Comparison of ENCODE assay signal across 9 mouse cellular contexts in the genomic region with DNA sequence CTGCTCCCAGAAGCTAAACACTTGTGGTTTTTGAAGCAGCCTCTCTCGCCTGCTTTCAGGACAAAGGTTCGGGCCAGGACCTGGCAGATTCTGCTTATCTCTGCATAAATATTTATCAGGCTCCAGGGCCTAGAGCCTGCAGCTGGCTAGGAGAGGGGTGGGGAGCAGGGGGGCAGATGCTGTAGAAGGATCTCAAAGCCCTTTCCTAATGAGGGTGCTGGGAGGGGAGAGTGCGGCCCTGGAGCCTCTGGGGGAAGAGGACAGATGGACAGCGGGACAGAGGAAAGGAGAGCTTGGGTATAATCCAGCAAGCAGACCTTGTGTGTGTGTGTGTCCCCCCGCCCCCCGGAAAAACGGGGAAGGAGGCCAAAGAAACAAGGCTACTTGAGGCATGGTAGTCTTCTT. TPM values are rescaled to one million over a fixed set of nuclear protein-coding genes. Genes with fewer than 3 reads are reported as not detected.
DNase-seq lines count a peak whose midpoint lies in the region; ATAC-seq and TF ChIP-seq lines count a peak whose summit lies in the region.
"Had no signal": no experiment of that assay in that cellular context is flagged by ENCODE, and none has a peak within 500 bp of the region (broad histone marks: within the 10 kb centered on the region; RNA-seq: fewer than 3 reads in every experiment).

No protein-coding gene starts in this region.

- no peak overlapping the region for H3K4me2 ChIP-seq in neural tube, embryonic 14.5 days (ENCODE audit: low read depth, low read length)
- no peak overlapping the region for H3K4me2 ChIP-seq in neural tube, embryonic 15.5 days
- peak overlapping the region; percentile 51 for H3K4me2 ChIP-seq in limb, embryonic 14.5 days (replicated peaks; ENCODE audit: low read depth, low read length, severe bottlenecking)

- WGBS in neural tube, embryonic 14.5 days, result 24% methylated on average over 7 of the region's 7 CpGs
- WGBS in neural tube, embryonic 15.5 days, result 19% methylated on average over 7 of the region's 7 CpGs
- 40% methylated on average over 7 of the region's 7 CpGs for WGBS in limb, embryonic 14.5 days

- ATAC-seq in neural tube, embryonic 14.5 days (ENCODE audit: low read depth), result no peak
- ATAC-seq in neural tube, embryonic 15.5 days (ENCODE audit: low FRiP score), result no peak
- ATAC-seq in limb, embryonic 14.5 days (ENCODE audit: low FRiP score, low read depth), result no peak
- no peak for ATAC-seq in inflammation-experienced regulatory T-cells, adult 6 months

- peak; percentile 61 to 67 for DNase-seq in cerebellum, postnatal 10 days
- no peak for DNase-seq in cerebellum, adult 11-12 months
- DNase-seq in limb, embryonic 14.5 days (ENCODE audit: low spot score), result no peak
- DNase-seq in adrenal gland, adult 8-10 months, result no peak
- no peak for DNase-seq in thymus, postnatal 4 days

- 0 out of 2 replicates have a peak overlapping the region, but pooled peaks have one; percentile 10 for H3K27ac ChIP-seq in neural tube, embryonic 14.5 days (ENCODE audit: low read depth, low read length)
- no peak overlapping the region; the same call in 1 of the 2 replicates for H3K27ac ChIP-seq in neural tube, embryonic 15.5 days (replicated peaks)
- H3K27ac ChIP-seq in limb, embryonic 14.5 days (replicated peaks; ENCODE audit: low read depth, low read length), result peak overlapping the region; percentile 90; the same call in 1 of the 2 replicates

- H3K36me3 ChIP-seq in neural tube, embryonic 14.5 days (ENCODE audit: control insufficient read depth, insufficient read depth, low read length), result peaks cover 10% of the 10 kb centered on the region
- H3K36me3 ChIP-seq in neural tube, embryonic 15.5 days, result peaks cover 13% of the 10 kb centered on the region
- H3K36me3 ChIP-seq in limb, embryonic 14.5 days (ENCODE audit: control insufficient read depth, insufficient read depth, low read length), result peaks cover 17% of the 10 kb centered on the region

- no peaks in the 10 kb centered on the region for H3K27me3 ChIP-seq in neural tube, embryonic 14.5 days (ENCODE audit: control insufficient read depth, insufficient read depth, low read length)
- H3K27me3 ChIP-seq in neural tube, embryonic 15.5 days (replicated peaks), result no peaks in the 10 kb centered on the region
- no peaks in the 10 kb centered on the region for H3K27me3 ChIP-seq in limb, embryonic 14.5 days (ENCODE audit: control insufficient read depth, insufficient read depth, low read length)

- H3K4me1 ChIP-seq in neural tube, embryonic 14.5 days (ENCODE audit: control insufficient read depth, insufficient read depth, low read length), result peaks cover 30% of the 10 kb centered on the region
- peaks cover 42% of the 10 kb centered on the region for H3K4me1 ChIP-seq in neural tube, embryonic 15.5 days
- H3K4me1 ChIP-seq in limb, embryonic 14.5 days (ENCODE audit: control insufficient read depth, insufficient read depth, low read length), result peaks cover 39% of the 10 kb centered on the region

- no peaks in the 10 kb centered on the region for H3K9me3 ChIP-seq in neural tube, embryonic 14.5 days (ENCODE audit: control insufficient read depth, low read length)
- H3K9me3 ChIP-seq in neural tube, embryonic 15.5 days (replicated peaks), result no peaks in the 10 kb centered on the region
- H3K9me3 ChIP-seq in limb, embryonic 14.5 days (ENCODE audit: control insufficient read depth, low read length), result no peaks in the 10 kb centered on the region

- no peak for TF ChIP-seq POLR2A in limb, embryonic 14.5 days (IDR thresholded peaks at IDR 0.05; ENCODE audit: borderline replicate concordance, extremely low read depth, insufficient read depth, insufficient read length)

- H3K4me3 ChIP-seq in neural tube, embryonic 14.5 days (ENCODE audit: low read depth, low read length), result no peak overlapping the region
- no peak overlapping the region for H3K4me3 ChIP-seq in neural tube, embryonic 15.5 days (replicated peaks)
- no peak overlapping the region for H3K4me3 ChIP-seq in limb, embryonic 14.5 days (replicated peaks; ENCODE audit: low read length)

- no peak overlapping the region for H3K9ac ChIP-seq in neural tube, embryonic 14.5 days (replicated peaks; ENCODE audit: low read depth, low read length)
- H3K9ac ChIP-seq in neural tube, embryonic 15.5 days (replicated peaks), result no peak overlapping the region
- H3K9ac ChIP-seq in limb, embryonic 14.5 days (ENCODE audit: low read depth, low read length, severe bottlenecking), result peak overlapping the region; percentile 25; the same call in 1 of the 2 replicates

RNA-seq across cellular contexts. Expression of a gene that starts 24.3 kb away (rescaled TPM):
- 17.0 and 18.7 TPM in 2 replicates for polyA plus RNA-seq in neural tube, embryonic 14.5 days (2014; fragmentation: Nextera tagmentation; extraction: Ambion mirVana)
- polyA plus RNA-seq in neural tube, embryonic 15.5 days (2015; fragmentation: Nextera tagmentation; extraction: Ambion mirVana), result 10.2 and 12.5 TPM in 2 replicates
- polyA plus RNA-seq in limb, embryonic 14.5 days (2012; rRNA removed), result 228 and 332 TPM in 2 replicates
- 48.8 and 55.6 TPM in 2 replicates for polyA plus RNA-seq in limb, embryonic 14.5 days (2014; fragmentation: Nextera tagmentation; extraction: Ambion mirVana)
- polyA plus RNA-seq in inflammation-experienced regulatory T-cells, adult 6 months (2017; shearing (Covaris generic)), result not detected
- total RNA-seq in adrenal gland, adult 8-10 months (2022), result 10 to 100 TPM; 25.0 to 41.2 (median 29.8) TPM

RNA-seq across cellular contexts. Expression of a gene that starts 36.2 kb away (rescaled TPM):
- polyA plus RNA-seq in neural tube, embryonic 14.5 days (2014; fragmentation: Nextera tagmentation; extraction: Ambion mirVana), result 237 and 239 TPM in 2 replicates
- polyA plus RNA-seq in neural tube, embryonic 15.5 days (2015; fragmentation: Nextera tagmentation; extraction: Ambion mirVana), result 229 and 230 TPM in 2 replicates
- 185 and 196 TPM in 2 replicates for polyA plus RNA-seq in limb, embryonic 14.5 days (2012; rRNA removed)
- 163 and 181 TPM in 2 replicates for polyA plus RNA-seq in limb, embryonic 14.5 days (2014; fragmentation: Nextera tagmentation; extraction: Ambion mirVana)
- polyA plus RNA-seq in inflammation-experienced regulatory T-cells, adult 6 months (2017; shearing (Covaris generic)), result 100 to 1,000 TPM; 305 to 399 (median 332) TPM
- 100 to 1,000 TPM in 2 of 4 experiments, 10 to 100 TPM in 2; 91.2 to 204 (median 127) TPM for total RNA-seq in adrenal gland, adult 8-10 months (2022)

RNA-seq across cellular contexts. Expression of a gene that starts 55.1 kb away (rescaled TPM):
- polyA plus RNA-seq in neural tube, embryonic 14.5 days (2014; fragmentation: Nextera tagmentation; extraction: Ambion mirVana), result 1.4 and 2.7 TPM in 2 replicates
- polyA plus RNA-seq in neural tube, embryonic 15.5 days (2015; fragmentation: Nextera tagmentation; extraction: Ambion mirVana), result 2.5 and 2.9 TPM in 2 replicates
- polyA plus RNA-seq in limb, embryonic 14.5 days (2012; rRNA removed), result 0.28 and 0.44 TPM in 2 replicates
- polyA plus RNA-seq in limb, embryonic 14.5 days (2014; fragmentation: Nextera tagmentation; extraction: Ambion mirVana), result 0.55 and 0.57 TPM in 2 replicates
- polyA plus RNA-seq in inflammation-experienced regulatory T-cells, adult 6 months (2017; shearing (Covaris generic)), result 1 to 10 TPM in 1 of 3 experiments, under 1 TPM in 1, not detected in 1; 0.58 to 1.1 TPM
- under 1 TPM in 1 of 4 experiments, not detected in 3; 0.74 TPM for total RNA-seq in adrenal gland, adult 8-10 months (2022)
- total RNA-seq: gastrocnemius, postnatal 4 days had no signal

Comparison
In these comparisons a context has a peak if more than half of its experiments do, and no peak if none do; other contexts are left out.
1. DNase-seq: peak in cerebellum, postnatal 10 days (2 of 2); none in cerebellum, adult 11-12 months (single experiment), limb, embryonic 14.5 days (single experiment), adrenal gland, adult 8-10 months (single experiment) and thymus, postnatal 4 days (single experiment).
2. RNA of a gene that starts 24.3 kb away (polyA plus RNA-seq): 48.8 to 332 TPM in limb, embryonic 14.5 days, 17.0 to 18.7 TPM in neural tube, embryonic 14.5 days and 10.2 to 12.5 TPM in neural tube, embryonic 15.5 days; not detected in inflammation-experienced regulatory T-cells, adult 6 months; every median in the first group is over 10 times any median in the second.